Mouse (Mus musculus) spleen, embryonic (tissue): ENCODE data around the gene Safb2.

Experiments used
- CTCF ChIA-PET: fragments of 350-600 bp; sonication (Branson Sonifier 250); formaldehyde crosslinking; loops from one replicate; lab custom pipeline; 2022; lab: Charles Lee

Safb2 gene

GRCm38 (mm10) chr17:56609452-56610171, 25.2 kb upstream of the Safb2 start, which contains the start of gene 2410015M20Rik:
Gene 2410015M20Rik (minus strand): TSS chr17:56609771.
- CTCF ChIA-PET, result interaction anchor here (0.7 kb wide), 1 partner anchor 26 kb away, joined by 3 read pairs; no protein-coding TSS in a partner anchor

GRCm38 (mm10) chr17:56608699-56609098, 24.3 kb upstream of the Safb2 start:
- CTCF ChIA-PET, result interaction anchor here (0.7 kb wide), 1 partner anchor 25 kb away, joined by 3 read pairs; no protein-coding TSS in a partner anchor

GRCm38 (mm10) chr17:56607521-56608062, 23.2 kb upstream of the Safb2 start:
- CTCF ChIA-PET, result interaction anchor here (0.5 kb wide), 1 partner anchor 245 kb away, joined by 7 read pairs; no protein-coding TSS in a partner anchor

GRCm38 (mm10) chr17:56605431-56605830, 21.0 kb upstream of the Safb2 start:
- CTCF ChIA-PET, result interaction anchor here (0.6 to 0.8 kb wide), 2 partner anchors 20 to 616 kb away, joined by 3 to 4 read pairs; no protein-coding TSS in a partner anchor

DNA sequence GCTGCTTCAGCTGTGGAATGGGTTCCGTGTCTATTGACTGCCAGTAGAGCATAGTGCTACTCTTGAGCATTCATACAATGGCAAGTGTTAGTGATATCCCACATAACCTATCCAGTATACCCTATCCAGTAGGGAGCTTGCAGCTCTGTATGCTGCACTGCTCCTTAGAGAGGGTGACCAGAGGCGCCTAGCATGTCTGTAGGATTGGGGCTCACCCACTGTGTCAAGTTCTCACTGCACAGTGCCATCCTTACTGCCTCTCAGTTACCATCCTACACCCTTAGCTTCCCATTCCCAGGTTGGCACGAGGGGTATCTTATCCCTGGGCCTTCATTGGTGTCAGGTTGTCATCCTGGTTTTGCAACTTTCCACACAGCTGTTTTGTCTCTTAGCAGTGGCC, 20.0 kb upstream of the Safb2 start:
- CTCF ChIA-PET, result interaction anchor here (1.2 kb wide), 1 partner anchor 18 kb away, joined by 5 read pairs; no protein-coding TSS in a partner anchor

DNA sequence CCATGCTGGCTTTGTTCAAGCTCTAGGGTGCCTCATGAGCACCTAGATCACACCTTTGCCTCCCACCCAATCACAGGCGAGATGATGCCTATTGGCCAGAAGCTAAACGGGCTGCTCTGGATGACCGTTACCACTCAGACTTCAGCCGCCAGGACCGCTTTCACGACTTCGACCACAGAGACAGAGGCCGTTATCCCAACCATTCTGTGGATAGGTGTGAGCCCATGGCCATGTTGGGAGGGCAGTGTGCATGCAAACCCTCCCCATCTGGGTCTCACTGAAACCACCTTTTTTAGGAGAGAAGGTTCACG, 19.6 kb upstream of the Safb2 start:
- CTCF ChIA-PET, result interaction anchor here (1.2 kb wide), 1 partner anchor 18 kb away, joined by 5 read pairs; no protein-coding TSS in a partner anchor

DNA sequence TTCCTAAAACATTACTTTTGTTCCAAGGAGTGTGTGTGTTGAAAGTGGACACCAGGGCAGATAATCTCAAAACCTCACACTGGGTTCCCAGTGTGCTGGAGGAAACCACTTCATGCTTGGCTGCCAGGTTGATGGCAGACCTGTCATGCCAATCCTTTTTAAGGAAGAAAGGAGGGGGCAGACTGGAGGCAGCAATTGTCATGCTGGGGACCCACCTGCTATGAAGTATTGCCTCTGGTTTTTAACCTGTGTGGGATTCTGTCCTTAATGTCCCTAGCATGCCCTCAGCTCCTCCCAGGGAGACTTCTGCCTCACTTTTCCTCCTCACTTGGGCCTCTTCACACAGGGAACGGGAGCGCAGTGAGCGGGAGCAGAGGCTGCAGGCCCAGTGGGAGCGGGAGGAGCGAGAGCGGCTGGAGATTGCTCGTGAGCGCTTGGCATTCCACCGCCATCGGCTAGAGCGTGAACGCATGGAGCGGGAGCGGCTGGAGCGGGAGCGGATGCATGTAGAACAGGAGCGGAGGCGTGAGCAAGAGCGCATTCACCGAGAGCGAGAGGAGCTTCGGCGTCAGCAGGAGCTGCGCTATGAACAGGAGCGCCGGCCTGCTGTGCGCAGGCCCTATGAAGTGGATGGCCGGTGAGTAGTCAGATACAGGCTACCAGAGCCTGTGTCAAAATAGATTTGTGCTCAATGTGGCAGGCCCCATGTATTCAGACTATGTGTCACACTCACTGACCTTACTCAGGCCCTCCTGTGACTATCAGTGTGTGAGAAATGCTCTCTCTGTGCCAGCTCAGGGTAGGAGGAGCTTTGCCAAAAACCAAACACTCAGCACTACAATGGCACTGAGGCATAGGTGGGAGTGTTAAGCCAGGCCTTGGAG, 19.0 kb upstream of the Safb2 start:
- CTCF ChIA-PET, result interaction anchor here (1.2 kb wide), 1 partner anchor 17 kb away, joined by 5 read pairs; no protein-coding TSS in a partner anchor

DNA sequence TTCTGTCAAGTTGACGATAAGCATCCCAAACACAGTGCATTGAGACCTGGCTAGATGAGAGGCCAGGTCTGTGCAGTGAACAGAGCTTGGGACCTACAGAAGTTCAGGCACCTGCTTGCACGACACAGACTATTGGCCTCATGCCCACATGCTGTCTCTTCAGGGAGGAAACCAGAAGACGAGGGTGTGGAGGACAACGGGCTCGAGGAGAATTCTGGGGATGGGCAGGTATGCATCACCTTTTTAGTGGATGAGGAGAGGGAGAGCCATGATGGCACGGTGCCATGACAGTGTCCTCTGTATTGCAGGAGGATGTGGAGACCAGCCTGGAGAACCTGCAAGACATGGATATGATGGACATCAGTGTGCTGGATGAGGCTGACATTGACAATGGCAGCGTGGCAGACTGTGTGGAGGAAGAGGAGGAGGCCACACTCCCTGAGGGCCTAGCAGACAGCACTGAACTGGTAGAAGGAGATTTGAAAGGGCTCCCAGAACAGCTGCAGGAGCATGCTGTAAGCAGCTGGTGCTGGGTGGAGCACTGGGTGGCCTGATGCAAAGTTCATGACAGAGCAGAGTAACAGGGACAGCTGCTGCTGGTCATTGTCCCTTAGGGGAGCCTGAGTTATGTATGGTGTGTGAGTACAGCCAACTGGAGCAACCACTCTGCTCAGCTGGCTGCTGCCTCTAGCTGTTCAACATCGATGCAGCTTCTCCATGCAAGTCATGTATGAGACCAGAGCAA, 9.3 kb upstream of the Safb2 start:
- CTCF ChIA-PET, result interaction anchor here (0.5 kb wide), 1 partner anchor 92 kb away, joined by 5 read pairs; no protein-coding TSS in a partner anchor

GRCm38 (mm10) chr17:56592553-56592952, 8.2 kb upstream of the Safb2 start:
- CTCF ChIA-PET, result no interaction called here

DNA sequence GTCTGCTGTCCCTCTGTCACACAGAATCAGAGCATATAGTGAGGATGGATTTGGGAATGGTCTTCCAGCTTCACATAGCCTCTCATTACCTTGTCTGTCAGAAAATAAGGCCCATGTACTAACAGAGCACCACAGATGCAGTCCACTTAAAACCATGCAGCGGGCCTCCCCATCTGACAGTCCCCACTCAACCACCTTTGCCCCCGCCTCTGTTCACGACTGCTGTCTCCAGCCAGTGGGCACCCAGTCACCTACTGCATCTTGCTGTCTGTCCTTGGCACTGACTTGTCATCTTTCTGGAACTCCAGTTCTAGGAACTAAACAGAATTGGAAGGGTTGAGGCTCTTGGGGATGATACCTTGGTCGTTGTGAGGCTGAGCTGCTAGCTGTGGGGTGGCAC, 4.5 kb upstream of the Safb2 start:
- CTCF ChIA-PET, result no interaction called here

GRCm38 (mm10) chr17:56587773-56588172, 3.4 kb upstream of the Safb2 start:
- CTCF ChIA-PET, result no interaction called here

DNA sequence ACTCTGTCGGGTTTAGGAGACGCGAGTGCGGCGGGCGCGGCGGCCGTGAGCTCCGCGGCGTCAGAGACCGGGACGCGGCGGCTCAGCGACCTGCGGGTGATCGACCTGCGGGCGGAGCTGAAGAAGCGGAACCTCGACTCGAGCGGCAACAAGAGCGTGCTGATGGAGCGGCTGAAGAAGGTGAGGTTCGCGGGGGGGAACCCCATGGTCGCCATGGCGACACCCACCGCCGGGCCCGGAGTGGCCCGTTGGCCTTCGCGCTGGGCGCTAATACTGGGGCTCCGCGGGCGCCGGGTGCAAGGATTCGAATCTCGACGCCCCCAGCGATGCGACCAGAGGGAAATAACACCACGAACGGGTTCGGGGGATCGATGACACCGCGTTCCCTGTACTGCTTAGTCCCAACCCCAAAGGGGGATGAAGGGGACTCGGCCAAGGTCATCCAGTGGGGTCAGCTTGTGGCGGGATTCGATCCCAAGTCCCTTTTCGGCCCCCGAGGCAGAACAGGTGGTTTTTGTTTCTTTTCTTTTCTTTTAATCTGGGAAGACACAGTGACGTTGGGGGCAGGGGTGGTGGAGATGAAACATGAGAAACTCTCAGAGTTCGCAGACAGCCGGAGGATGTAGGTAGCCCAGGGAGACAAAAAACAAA, 911 bp upstream of the Safb2 start:
- CTCF ChIA-PET, result interaction anchor here (0.6 to 1.4 kb wide), 2 partner anchors 19 to 20 kb away, joined by 3 to 5 read pairs; no protein-coding TSS in a partner anchor

GRCm38 (mm10) chr17:56583611-56584256, 651 bp downstream of the Safb2 start:
- CTCF ChIA-PET, result interaction anchor here (0.6 to 0.7 kb wide), 2 partner anchors 25 to 29 kb away, joined by 3 read pairs; no protein-coding TSS in a partner anchor

DNA sequence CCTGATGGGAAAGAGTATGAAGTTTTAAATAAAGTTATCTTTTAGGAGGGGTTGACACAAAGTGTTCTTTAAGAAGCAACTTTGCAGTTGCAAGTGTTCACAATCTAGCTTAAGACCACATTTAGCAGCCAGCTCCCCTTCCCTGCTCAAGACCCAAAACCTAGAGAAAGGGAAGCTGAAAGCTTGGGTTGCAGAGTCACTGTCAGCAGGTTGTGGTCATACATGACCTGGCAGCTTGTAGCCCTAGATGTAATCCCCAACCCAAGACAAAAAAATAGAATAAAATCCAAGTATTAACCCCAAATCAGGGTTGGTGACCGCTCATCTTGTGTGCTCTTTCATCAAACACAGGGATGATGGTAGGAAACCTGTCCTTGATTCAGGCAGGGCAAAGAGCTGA, 1.3 kb downstream of the Safb2 start:
- CTCF ChIA-PET, result no interaction called here

DNA sequence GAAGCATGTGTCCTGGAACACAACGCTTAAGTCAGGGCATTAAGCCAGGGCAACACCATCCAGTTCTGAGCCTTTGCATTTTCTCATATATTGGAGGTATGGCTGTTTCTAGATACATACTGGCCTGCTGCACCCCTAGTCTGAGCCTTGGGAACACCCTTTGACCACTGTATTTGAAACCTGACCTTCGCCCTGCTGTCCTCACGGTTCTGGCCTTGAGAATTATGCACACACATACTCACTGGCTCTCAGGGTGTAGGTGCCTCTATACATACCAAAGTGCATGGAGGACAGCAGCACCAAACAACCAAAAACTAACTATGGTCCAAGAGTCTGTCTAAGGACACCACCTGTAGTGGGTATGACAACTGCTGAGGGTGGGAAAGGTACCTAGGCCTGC, 11.4 kb downstream of the Safb2 start:
- CTCF ChIA-PET, result no interaction called here

DNA sequence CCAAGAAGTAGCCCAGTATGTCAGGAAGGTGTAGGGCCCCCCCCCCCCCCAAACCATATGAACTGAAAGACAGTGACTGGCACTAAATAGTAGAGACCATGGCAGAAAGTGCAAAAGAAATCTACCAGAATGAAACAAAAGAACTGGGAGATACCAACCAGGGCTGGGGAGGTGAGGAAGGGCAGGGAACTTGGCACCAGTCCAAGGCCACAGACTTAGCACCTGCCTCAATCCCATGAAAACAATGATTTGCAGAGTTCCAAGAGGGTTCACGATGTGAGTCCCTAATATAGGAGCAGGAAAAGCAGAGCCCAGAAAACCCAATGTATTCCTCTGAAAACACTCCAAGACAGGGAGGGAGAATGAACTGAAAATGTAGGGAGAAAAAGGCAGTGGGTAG, 12.2 kb downstream of the Safb2 start:
- CTCF ChIA-PET, result interaction anchor here (1.0 kb wide), 1 partner anchor 26 kb away, joined by 3 read pairs; no protein-coding TSS in a partner anchor

GRCm38 (mm10) chr17:56570287-56570686, 14.1 kb downstream of the Safb2 start:
- CTCF ChIA-PET, result no interaction called here

DNA sequence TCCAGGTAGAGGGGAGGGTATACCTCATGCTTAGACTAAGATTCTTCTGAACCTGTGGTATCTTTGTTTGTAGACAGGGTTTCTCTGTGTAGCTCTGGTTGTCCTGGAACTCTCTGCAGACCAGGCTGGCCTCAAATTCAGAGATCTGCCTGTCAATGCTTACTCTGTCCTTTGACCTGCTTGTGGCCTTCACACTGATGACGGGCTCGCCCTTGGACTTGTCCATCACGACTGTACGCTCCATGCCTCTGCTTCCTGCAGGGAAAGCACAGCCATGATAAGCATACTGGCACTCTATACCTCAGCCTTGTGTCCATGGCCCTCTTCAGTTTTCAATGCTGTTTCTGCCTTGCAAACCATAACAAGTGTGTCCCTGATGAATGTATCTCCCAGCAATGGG, 17.0 kb downstream of the Safb2 start:
- CTCF ChIA-PET, result no interaction called here

- CTCF ChIA-PET, result no interaction called here
Observed at GRCm38 (mm10) chr17:56566918-56567317, 17.5 kb downstream of the Safb2 start.

GRCm38 (mm10) chr17:56566293-56566692, 18.1 kb downstream of the Safb2 start:
- CTCF ChIA-PET, result no interaction called here
